Mouse (Mus musculus) testis, adult 2 months (tissue): ENCODE measurements around the gene Gm36210.

ENCODE experiments used
- CTCF ChIP-seq: fragments of 200-500 bp; IDR thresholded peaks from 2 replicates; pipeline ENCODE4 v1.5.1; 2012; ENCODE audit warnings: low read depth, mild to moderate bottlenecking, inconsistent platforms, low read length, moderate library complexity; ENCODE audit not compliant: control insufficient read depth, insufficient read depth, insufficient replicate concordance
- POLR2A ChIP-seq: fragments of 200-500 bp; IDR thresholded peaks from 2 replicates; pipeline ENCODE4 v1.6.1; 2012; ENCODE audit warnings: low read depth, mild to moderate bottlenecking, inconsistent platforms, low read length, moderate library complexity; ENCODE audit not compliant: control insufficient read depth

GRCm38 (mm10) chr7:4899649-4900522 is 6.4 kb downstream of the Gm36210 start:
- TF ChIP-seq CTCF (no peak), POLR2A (no peak)
